Mouse (Mus musculus) kidney, embryonic 15.5 days (tissue): ENCODE results near the gene Chek2. TPM values are rescaled to one million over a fixed set of nuclear protein-coding genes. Genes with fewer than 3 reads are reported as not detected.
A peak's percentile ranks its signal among the peaks of the same experiment; 100 is the strongest.

ENCODE experiments used
- ATAC-seq: fragments of 200-750 bp; cut with Nextera tagmentation; replicated peaks from 2 replicates; pipeline ENCODE4 v1.8.0; 2017; ENCODE audit warnings: moderate TSS enrichment; ENCODE audit not compliant: low FRiP score
- H3K27ac ChIP-seq: fragments of 300-500 bp; sonication (generic); 2 replicates; pipeline ENCODE4 v1.5.1; 2015; ENCODE audit warnings: mild to moderate bottlenecking, inconsistent platforms
- H3K27me3 ChIP-seq: fragments of 300-500 bp; sonication (generic); 2 replicates; pipeline ENCODE4 v1.6.1; 2015; ENCODE audit warnings: inconsistent platforms
- H3K36me3 ChIP-seq: fragments of 300-500 bp; sonication (generic); 2 replicates; pipeline ENCODE4 v1.6.1; 2015; ENCODE audit warnings: inconsistent platforms
- H3K4me1 ChIP-seq: fragments of 300-500 bp; sonication (generic); 2 replicates; pipeline ENCODE4 v1.6.1; 2015; ENCODE audit warnings: inconsistent platforms
- H3K4me2 ChIP-seq: fragments of 300-500 bp; sonication (generic); 2 replicates; pipeline ENCODE4 v1.6.1; 2015; ENCODE audit warnings: moderate library complexity, mild to moderate bottlenecking, inconsistent platforms
- H3K4me3 ChIP-seq: fragments of 300-500 bp; sonication (generic); replicated peaks from 2 replicates; pipeline ENCODE4 v1.5.1; 2015; ENCODE audit warnings: mild to moderate bottlenecking, inconsistent platforms
- H3K9ac ChIP-seq: fragments of 300-500 bp; sonication (generic); 2 replicates; pipeline ENCODE4 v1.6.1; 2015; ENCODE audit warnings: mild to moderate bottlenecking, inconsistent platforms
- H3K9me3 ChIP-seq: fragments of 300-500 bp; sonication (generic); replicated peaks from 2 replicates; pipeline ENCODE4 v1.6.1; 2016; ENCODE audit warnings: inconsistent platforms
- WGBS: fragments of 180-500 bp; shearing (Covaris S2); methylation state at CpG from one replicate; pipeline ENCODE4 v1.1.7; 2015; ENCODE audit warnings: mixed read lengths; 5-methylcytosine and 5-hydroxymethylcytosine counted together
- polyA plus RNA-seq: library from polyadenylated mRNA; unstranded; fragments of >200 nt; fragmentation: Nextera tagmentation; extraction: Ambion mirVana; gene quantifications from 2 replicates; pipeline ENCODE4 v1.2.1, GENCODE M21; 2015

Gene Chek2
- polyA plus RNA-seq, 1 experiment from 2014 or later, result 36.8 TPM

GRCm38 (mm10) chr5:110841046-110841862 is 1.5 kb downstream of the Chek2 start:
- no peak for ATAC-seq
- Histone ChIP-seq H3K4me1 (peaks cover 17% of the 10 kb centered on the region), H3K27ac (no peak overlapping the region), H3K9me3 (no peaks in the 10 kb centered on the region), H3K36me3 (peaks cover 39% of the 10 kb centered on the region), H3K27me3 (no peaks in the 10 kb centered on the region), H3K4me2 (peak overlapping the region; percentile 79), H3K4me3 (peak overlapping the region; percentile 85), H3K9ac (no peak overlapping the region)
- 92% methylated on average over 14 of the region's 14 CpGs for WGBS

DNA sequence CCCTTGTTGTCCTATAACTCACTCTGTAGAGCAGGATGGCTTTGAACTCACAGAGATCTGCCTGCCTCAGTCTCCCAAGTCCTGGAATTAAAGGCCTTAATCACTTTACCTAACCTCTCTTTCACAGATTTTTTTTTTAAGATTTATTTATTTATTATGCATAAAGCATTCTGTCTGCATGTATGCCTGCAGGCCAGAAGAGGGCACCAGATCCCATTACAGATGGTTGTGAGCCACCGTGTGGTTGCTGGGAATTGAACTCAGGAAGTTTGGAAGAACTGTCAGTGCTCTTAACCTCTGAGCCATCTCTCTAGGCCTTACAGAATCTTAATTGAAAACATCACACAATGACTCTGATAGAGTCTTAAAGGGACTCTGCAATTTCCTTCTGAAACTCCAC is 13.2 kb downstream of the Chek2 start:
- no peak overlapping the region for H3K4me3 ChIP-seq
- no peaks in the 10 kb centered on the region for H3K4me1 ChIP-seq
- no peak overlapping the region for H3K4me2 ChIP-seq
- H3K27ac ChIP-seq, result no peak overlapping the region
- H3K36me3 ChIP-seq, result peaks cover 65% of the 10 kb centered on the region
- no peaks in the 10 kb centered on the region for H3K27me3 ChIP-seq
- ATAC-seq, result no peak
- no peaks in the 10 kb centered on the region for H3K9me3 ChIP-seq
- H3K9ac ChIP-seq, result no peak overlapping the region
- WGBS, result 87% methylated on average over 1 of the region's 1 CpGs

GRCm38 (mm10) chr5:110857091-110857490 is 17.3 kb downstream of the Chek2 start:
- H3K9me3 ChIP-seq, result no peaks in the 10 kb centered on the region
- no peak overlapping the region for H3K4me2 ChIP-seq
- no peak overlapping the region for H3K4me3 ChIP-seq
- no peak for ATAC-seq
- H3K27me3 ChIP-seq, result no peaks in the 10 kb centered on the region
- H3K27ac ChIP-seq, result peak overlapping the region; percentile 28; the same call in 1 of the 2 replicates
- peaks cover 12% of the 10 kb centered on the region for H3K4me1 ChIP-seq
- peaks cover 53% of the 10 kb centered on the region for H3K36me3 ChIP-seq
- H3K9ac ChIP-seq, result no peak overlapping the region
- WGBS, result 69% methylated on average over 5 of the region's 5 CpGs

GRCm38 (mm10) chr5:110859013-110859650 is 19.4 kb downstream of the Chek2 start:
- 13% methylated on average over 13 of the region's 13 CpGs for WGBS
- peak overlapping the region; percentile 34 for H3K4me3 ChIP-seq
- H3K36me3 ChIP-seq, result peaks cover 50% of the 10 kb centered on the region
- no peak overlapping the region for H3K9ac ChIP-seq
- H3K4me2 ChIP-seq, result peak overlapping the region; percentile 51
- 0 out of 2 replicates have a peak, but pooled peaks have one; percentile 33 for ATAC-seq
- no peaks in the 10 kb centered on the region for H3K27me3 ChIP-seq
- no peaks in the 10 kb centered on the region for H3K9me3 ChIP-seq
- peak overlapping the region; percentile 89 for H3K27ac ChIP-seq
- peaks cover 12% of the 10 kb centered on the region for H3K4me1 ChIP-seq

- peaks cover 12% of the 10 kb centered on the region for H3K4me1 ChIP-seq
- no peak overlapping the region for H3K4me2 ChIP-seq
- 80% methylated on average over 5 of the region's 5 CpGs for WGBS
- H3K27ac ChIP-seq, result no peak overlapping the region
- H3K36me3 ChIP-seq, result peaks cover 48% of the 10 kb centered on the region
- no peaks in the 10 kb centered on the region for H3K27me3 ChIP-seq
- ATAC-seq, result no peak
- no peak overlapping the region for H3K4me3 ChIP-seq
- H3K9ac ChIP-seq, result no peak overlapping the region
- H3K9me3 ChIP-seq, result no peaks in the 10 kb centered on the region
Observed at GRCm38 (mm10) chr5:110860445-110860844, 20.7 kb downstream of the Chek2 start.

DNA sequence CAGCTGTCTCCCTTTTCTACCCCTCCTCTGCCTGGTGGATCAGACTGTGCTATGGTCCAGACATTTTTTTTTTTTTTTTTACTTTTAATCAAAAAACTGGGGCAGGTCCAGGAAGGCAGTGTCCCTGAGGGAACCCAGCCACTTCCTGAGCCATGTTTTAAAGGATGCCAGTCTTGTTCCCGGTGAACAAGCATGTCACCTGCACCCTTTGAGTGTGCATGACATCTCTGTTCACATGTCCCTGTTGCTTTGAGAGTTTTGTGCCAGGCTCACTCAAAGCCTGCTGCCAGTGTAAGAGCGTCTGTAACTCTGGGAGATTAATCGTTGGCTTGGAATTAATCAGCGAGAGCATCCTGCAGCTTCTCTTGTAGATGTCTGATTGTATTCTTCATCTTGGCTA is 28.7 kb downstream of the Chek2 start:
- no peaks in the 10 kb centered on the region for H3K9me3 ChIP-seq
- H3K9ac ChIP-seq, result no peak overlapping the region
- no peaks in the 10 kb centered on the region for H3K27me3 ChIP-seq
- 0 out of 2 replicates have a peak, but pooled peaks cover 3% of the 10 kb centered on the region for H3K4me1 ChIP-seq
- WGBS, result 83% methylated on average over 4 of the region's 4 CpGs
- no peak overlapping the region for H3K27ac ChIP-seq
- no peak for ATAC-seq
- no peak overlapping the region for H3K4me2 ChIP-seq
- peaks cover 66% of the 10 kb centered on the region for H3K36me3 ChIP-seq
- H3K4me3 ChIP-seq, result no peak overlapping the region

DNA sequence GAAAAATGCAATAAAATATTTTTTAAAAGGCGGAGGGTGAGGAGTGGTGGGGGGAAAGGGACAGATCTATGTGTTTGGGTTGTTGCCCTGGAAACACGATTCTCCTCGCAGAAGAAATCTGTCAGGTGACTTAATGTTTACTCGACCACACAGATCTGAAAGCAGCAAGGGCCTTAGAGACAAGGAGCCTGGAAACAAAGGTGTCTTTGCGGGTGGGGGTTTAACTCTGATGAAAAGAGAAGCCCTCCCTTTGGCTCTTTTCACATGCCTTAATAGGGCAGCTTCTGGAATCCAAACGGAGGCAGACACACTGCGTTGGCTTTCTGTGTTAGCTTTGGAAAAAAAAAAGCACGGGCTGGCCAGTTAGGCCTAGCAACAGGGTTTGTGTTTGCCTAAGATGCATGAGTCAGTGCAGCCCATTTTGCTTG is 29.5 kb downstream of the Chek2 start:
- 69% methylated on average over 8 of the region's 8 CpGs for WGBS
- ATAC-seq, result no peak
- no peaks in the 10 kb centered on the region for H3K9me3 ChIP-seq
- peaks cover 70% of the 10 kb centered on the region for H3K36me3 ChIP-seq
- H3K27ac ChIP-seq, result no peak overlapping the region
- no peak overlapping the region for H3K4me2 ChIP-seq
- 0 out of 2 replicates have a peak, but pooled peaks cover 3% of the 10 kb centered on the region for H3K4me1 ChIP-seq
- H3K4me3 ChIP-seq, result no peak overlapping the region
- no peak overlapping the region for H3K9ac ChIP-seq
- H3K27me3 ChIP-seq, result no peaks in the 10 kb centered on the region

DNA sequence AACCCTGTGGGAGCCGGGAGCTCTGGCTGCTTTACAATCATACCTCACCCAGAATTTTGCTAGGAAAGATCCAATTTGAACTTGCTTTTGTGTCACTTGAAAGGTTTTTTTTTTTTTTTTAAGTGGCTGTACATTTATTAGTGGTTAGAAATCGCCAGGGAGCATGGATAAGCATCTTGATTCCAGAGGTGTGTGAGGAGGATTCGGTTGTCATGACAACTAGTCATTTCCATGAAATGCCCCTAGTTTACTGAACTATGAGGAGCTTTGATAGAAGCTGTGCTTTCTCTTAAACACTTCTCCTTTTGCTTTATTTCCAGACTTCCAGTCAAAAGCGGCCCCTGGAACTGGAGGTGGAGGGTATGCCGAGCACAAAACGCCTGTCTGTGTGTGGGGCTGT is 33.4 kb downstream of the Chek2 start:
- 91% methylated on average over 6 of the region's 6 CpGs for WGBS
- no peak for ATAC-seq
- H3K4me2 ChIP-seq, result no peak overlapping the region

GRCm38 (mm10) chr5:110874711-110875110 is 34.9 kb downstream of the Chek2 start:
- Histone ChIP-seq H3K4me2 (no peak overlapping the region), H3K27me3 (no peaks in the 10 kb centered on the region), H3K36me3 (peaks cover 43% of the 10 kb centered on the region), H3K9me3 (no peaks in the 10 kb centered on the region), H3K27ac (no peak overlapping the region), H3K4me3 (no peak overlapping the region), H3K9ac (no peak overlapping the region), H3K4me1 (0 out of 2 replicates have a peak, but pooled peaks cover 9% of the 10 kb centered on the region)
- ATAC-seq, result no peak

More for the DNA sequence above, 33.4 kb downstream of the Chek2 start:
- peaks cover 50% of the 10 kb centered on the region for H3K36me3 ChIP-seq
- H3K4me3 ChIP-seq, result no peak overlapping the region
- H3K4me1 ChIP-seq, result 0 out of 2 replicates have a peak, but pooled peaks cover 7% of the 10 kb centered on the region
- no peak overlapping the region for H3K27ac ChIP-seq
- no peaks in the 10 kb centered on the region for H3K27me3 ChIP-seq
- no peaks in the 10 kb centered on the region for H3K9me3 ChIP-seq
- H3K9ac ChIP-seq, result no peak overlapping the region

GRCm38 (mm10) chr5:110875286-110875685 is 35.5 kb downstream of the Chek2 start:
- Histone ChIP-seq H3K9ac (no peak overlapping the region), H3K27ac (no peak overlapping the region), H3K4me2 (no peak overlapping the region), H3K27me3 (no peaks in the 10 kb centered on the region), H3K9me3 (no peaks in the 10 kb centered on the region), H3K36me3 (peaks cover 37% of the 10 kb centered on the region), H3K4me1 (peaks cover 13% of the 10 kb centered on the region; the same call in 1 of the 2 replicates), H3K4me3 (no peak overlapping the region)
- ATAC-seq, result no peak
- 77% methylated on average over 1 of the region's 1 CpGs for WGBS

DNA sequence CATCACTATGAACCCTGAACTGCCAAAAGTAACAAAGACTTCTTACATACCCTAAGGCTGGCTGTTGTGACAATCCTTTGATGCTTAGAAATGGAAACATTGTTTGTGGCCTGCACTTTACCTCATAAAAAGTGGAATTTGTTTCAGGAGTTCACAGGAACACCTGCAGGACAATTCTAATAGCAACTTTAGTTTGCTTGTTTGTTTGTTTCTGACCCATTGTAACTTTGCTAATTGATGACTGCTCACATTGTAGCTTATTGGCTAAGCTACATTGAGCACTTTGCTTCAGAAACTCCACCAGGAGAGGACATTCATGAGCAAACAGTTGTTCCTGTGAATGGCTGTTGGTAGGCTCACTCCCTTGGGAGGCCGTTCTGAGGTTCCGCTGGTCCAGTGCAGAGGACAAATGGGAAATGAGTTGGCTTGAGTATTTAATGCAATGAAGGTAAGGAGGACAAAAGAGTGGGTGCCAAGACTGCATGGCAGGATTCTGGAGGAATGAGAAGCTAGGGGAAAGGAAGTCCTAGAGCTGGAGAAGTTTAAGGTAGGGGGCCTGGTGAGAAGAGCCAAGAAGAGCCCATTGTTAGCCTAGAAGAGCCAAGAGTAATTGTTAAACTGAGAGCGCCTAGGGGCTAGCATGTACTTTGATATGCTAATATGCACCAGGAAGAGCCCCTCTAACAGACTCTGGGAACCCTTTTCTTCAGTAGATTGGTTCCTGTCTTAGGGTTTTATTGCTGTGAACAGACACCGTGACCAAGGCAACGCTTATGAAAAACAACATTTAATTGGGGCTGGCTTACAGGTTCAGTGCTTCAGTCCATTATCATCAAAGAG is 38.1 kb downstream of the Chek2 start:
- H3K36me3 ChIP-seq, result peaks cover 12% of the 10 kb centered on the region
- no peak overlapping the region for H3K27ac ChIP-seq
- no peaks in the 10 kb centered on the region for H3K9me3 ChIP-seq
- H3K9ac ChIP-seq, result no peak overlapping the region
- ATAC-seq, result no peak
- 58% methylated on average over 5 of the region's 5 CpGs for WGBS
- no peaks in the 10 kb centered on the region for H3K27me3 ChIP-seq
- H3K4me1 ChIP-seq, result peaks cover 19% of the 10 kb centered on the region; the same call in 1 of the 2 replicates
- H3K4me3 ChIP-seq, result no peak overlapping the region
- H3K4me2 ChIP-seq, result no peak overlapping the region
